Mouse (Mus musculus) stomach, postnatal 0 days (tissue): ENCODE results near the gene Npw. TPM values are rescaled to one million over a fixed set of nuclear protein-coding genes. Genes with fewer than 3 reads are reported as not detected.

ENCODE experiments used
- ATAC-seq: fragments of 200-750 bp; cut with Nextera tagmentation; 2 replicates; pipeline ENCODE4 v1.8.0; 2017; ENCODE audit not compliant: low FRiP score, low TSS enrichment
- DNase-seq: peaks from one replicate; pipeline ENCODE4 v3.0.0-alpha.2; 2016; ENCODE audit warnings: low spot score
- H3K27ac ChIP-seq: fragments of 300-500 bp; sonication (generic); replicated peaks from 2 replicates; pipeline ENCODE4 v1.5.1; 2014; ENCODE audit warnings: mild to moderate bottlenecking, control low read depth
- H3K27me3 ChIP-seq: fragments of 300-500 bp; sonication (generic); 2 replicates; pipeline ENCODE4 v1.6.1; 2014; ENCODE audit warnings: low read length; ENCODE audit not compliant: control insufficient read depth, insufficient read depth
- H3K36me3 ChIP-seq: fragments of 300-500 bp; sonication (generic); 2 replicates; pipeline ENCODE4 v1.6.1; 2014; ENCODE audit warnings: low read length, mixed read lengths; ENCODE audit not compliant: control insufficient read depth, insufficient read depth
- H3K4me1 ChIP-seq: fragments of 300-500 bp; sonication (generic); replicated peaks from 2 replicates; pipeline ENCODE4 v1.6.1; 2014; ENCODE audit warnings: antibody characterized with exemption; ENCODE audit not compliant: control insufficient read depth, insufficient read depth
- H3K4me2 ChIP-seq: fragments of 300-500 bp; sonication (generic); replicated peaks from 2 replicates; pipeline ENCODE4 v1.6.1; 2014; ENCODE audit warnings: low read depth, mild to moderate bottlenecking, control low read depth, moderate library complexity
- H3K4me3 ChIP-seq: fragments of 300-500 bp; sonication (generic); 2 replicates; pipeline ENCODE4 v1.5.1; 2014; ENCODE audit warnings: low read depth, low read length, control low read depth
- H3K9ac ChIP-seq: fragments of 300-500 bp; sonication (generic); 2 replicates; pipeline ENCODE4 v1.6.1; 2014; ENCODE audit warnings: mild to moderate bottlenecking, low read length, control low read depth, mixed read lengths
- H3K9me3 ChIP-seq: fragments of 300-500 bp; sonication (generic); 2 replicates; pipeline ENCODE4 v1.6.1; 2016; ENCODE audit warnings: low read length; ENCODE audit not compliant: control insufficient read depth
- CTCF ChIP-seq: IDR thresholded peaks from 2 replicates; pipeline ENCODE4 v1.5.1; 2016; ENCODE audit warnings: antibody characterized with exemption, low read depth, mild to moderate bottlenecking, moderate library complexity
- EP300 ChIP-seq: optimal IDR thresholded peaks from 2 replicates; pipeline ENCODE3; 2016; ENCODE audit warnings: antibody characterized with exemption
- WGBS: fragments of 180-500 bp; shearing (Covaris S2); extraction: QIAGEN DNeasy Blood & Tissue Kit; methylation state at CpG from one replicate; pipeline ENCODE4 v1.1.7; 2014; 5-methylcytosine and 5-hydroxymethylcytosine counted together
- polyA plus RNA-seq: library from polyadenylated mRNA; unstranded; fragments of >200 nt; fragmentation: Nextera tagmentation; extraction: Ambion mirVana; gene quantifications from 2 replicates; pipeline ENCODE4 v1.2.1, GENCODE M21; 2015

Gene Npw
- polyA plus RNA-seq, result 1.2 and 1.8 TPM in 2 replicates

DNA sequence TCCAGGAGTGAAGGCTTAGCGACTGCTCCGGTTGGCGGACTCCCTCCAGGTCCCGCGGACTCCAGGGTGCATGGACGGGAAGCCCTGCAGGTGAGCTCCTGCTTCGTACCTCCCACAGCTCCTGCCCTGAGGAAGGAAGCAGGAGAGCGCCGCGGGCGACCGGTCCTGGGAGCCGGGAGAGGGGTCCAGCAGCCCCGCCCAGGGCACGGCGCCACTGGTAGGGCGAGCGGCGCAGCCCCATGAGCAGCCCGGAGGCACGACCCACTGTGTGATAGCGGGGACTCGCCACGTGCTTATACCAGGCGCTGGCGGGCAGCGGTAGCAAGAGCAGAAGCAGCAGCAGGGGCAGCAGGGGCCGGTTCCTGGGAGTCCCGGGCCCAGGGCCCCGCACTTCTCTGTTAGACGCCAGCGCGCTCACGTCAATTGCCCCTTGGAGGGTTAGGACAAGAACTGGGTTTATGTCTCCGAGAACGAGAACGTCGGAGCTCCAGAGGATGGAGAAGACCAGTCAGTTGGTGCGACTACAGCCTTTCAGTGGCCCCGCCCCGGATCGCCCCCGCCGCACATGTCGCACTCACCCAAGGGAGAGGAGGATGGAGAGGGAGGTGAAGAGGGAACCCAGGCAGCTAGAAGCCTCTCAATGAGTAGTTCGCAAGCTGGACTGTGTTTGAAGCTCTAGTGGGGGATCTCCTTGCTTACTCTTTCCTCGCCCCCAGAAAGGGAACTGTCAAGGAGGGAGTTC lies at the start of gene Npw:
Gene Npw (minus strand): TSS at position 441 of the 742 bp plus-strand sequence.
- no peaks in the 10 kb centered on the region; the same call in 1 of the 2 replicates for H3K27me3 ChIP-seq
- H3K9ac ChIP-seq, result peak within 1 kb of the TSS; percentile 59
- H3K4me3 ChIP-seq, result peak within 1 kb of the TSS; percentile 36
- no peak for TF ChIP-seq EP300
- no peak for TF ChIP-seq CTCF
- DNase-seq (peak; percentile 66), ATAC-seq (peak; percentile 41)
- WGBS, result 1% methylated on average over 44 of the region's 47 CpGs
- no peaks in the 10 kb centered on the region for H3K36me3 ChIP-seq
- no peak within 1 kb of the TSS for H3K27ac ChIP-seq
- H3K9me3 ChIP-seq, result no peaks in the 10 kb centered on the region
- peaks cover 6% of the 10 kb centered on the region; the same call in 1 of the 2 replicates for H3K4me1 ChIP-seq
- peak within 1 kb of the TSS; percentile 69 for H3K4me2 ChIP-seq

DNA sequence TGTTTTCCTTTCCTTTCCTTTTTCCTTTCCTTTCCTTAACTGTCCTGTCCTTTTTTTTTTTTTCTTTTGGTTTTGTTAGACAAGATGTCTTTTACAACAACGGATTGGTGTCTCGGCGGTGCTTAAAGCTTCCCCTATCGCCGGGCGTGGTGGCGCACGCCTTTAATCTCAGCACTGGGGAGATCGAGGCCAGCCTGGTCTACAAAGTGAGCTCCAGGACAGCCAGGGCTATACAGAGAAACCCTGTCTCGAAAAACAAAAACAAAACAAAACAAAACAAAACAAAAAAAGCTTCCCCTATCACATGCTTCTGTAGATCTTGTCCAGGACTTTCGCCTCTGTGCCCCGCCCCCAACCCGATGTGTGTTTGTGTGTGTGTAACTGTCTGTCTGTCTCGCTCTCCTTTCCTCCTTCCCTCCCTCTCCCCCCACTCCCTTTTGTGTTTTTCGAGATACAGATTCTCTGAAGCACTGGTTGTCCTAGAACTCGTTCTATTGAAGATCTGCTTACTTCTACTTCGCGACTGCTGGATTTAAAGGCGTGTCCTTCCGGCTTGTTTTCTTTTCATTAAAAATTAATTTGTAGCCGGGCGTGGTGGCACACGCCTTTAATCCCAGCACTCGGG lies 49.7 kb upstream of the Npw start:
- TF ChIP-seq CTCF (no peak), EP300 (no peak)
- DNase-seq (no peak), ATAC-seq (no peak)
- Histone ChIP-seq H3K4me3 (peak overlapping the region; percentile 66), H3K27ac (peak overlapping the region; percentile 86), H3K9me3 (no peaks in the 10 kb centered on the region), H3K36me3 (peaks cover 12% of the 10 kb centered on the region), H3K9ac (peak overlapping the region; percentile 72), H3K4me1 (no peaks in the 10 kb centered on the region), H3K27me3 (no peaks in the 10 kb centered on the region), H3K4me2 (peak overlapping the region; percentile 77)
- 4% methylated on average over 24 of the region's 24 CpGs for WGBS

DNA sequence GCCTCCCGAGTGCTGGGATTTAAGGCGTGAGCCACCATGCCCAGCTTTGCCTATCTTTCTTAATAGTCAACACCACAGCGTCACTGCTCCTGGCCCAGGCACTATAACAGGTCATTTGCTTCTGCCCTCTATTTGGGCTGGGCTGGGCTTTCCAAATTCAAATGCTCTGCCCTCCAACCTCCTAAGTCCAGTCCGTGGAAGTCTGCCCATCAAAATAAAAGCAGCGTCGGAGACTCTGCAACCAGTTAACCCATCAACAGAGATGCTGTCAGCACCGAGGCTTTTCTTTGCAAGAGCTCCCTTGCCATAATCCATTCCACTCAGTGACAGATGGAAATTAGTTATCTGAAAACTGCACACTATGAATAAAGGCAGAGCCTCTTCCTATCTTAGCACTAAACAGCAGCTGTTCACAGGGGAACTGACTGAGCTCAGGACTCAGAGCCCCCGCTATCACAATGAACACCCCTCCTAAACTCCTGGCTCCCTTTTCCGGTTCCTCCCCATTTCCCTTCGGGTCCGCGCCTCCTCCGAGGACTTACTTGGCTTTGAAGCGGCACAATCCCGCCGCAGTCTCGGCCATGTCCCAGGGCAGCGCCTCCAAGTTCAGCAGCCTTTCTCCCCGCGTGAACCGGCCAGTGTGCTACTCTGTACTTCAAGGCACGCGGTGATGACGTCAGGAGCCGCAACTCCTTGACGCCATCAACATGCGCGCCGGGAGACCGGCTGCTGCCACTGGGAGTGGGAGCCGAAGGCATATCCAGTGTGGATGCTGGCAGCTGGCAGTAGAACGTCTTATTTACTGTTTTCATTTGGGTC lies 48.9 kb upstream of the Npw start, which contains the start of gene Tbl3:
Gene Tbl3 (minus strand): TSS at position 679 of the 819 bp plus-strand sequence.
- ATAC-seq (peak; percentile 85), DNase-seq (peak; percentile 96)
- no peaks in the 10 kb centered on the region for H3K4me1 ChIP-seq
- H3K9ac ChIP-seq, result peak within 1 kb of the TSS; percentile 72
- peak within 1 kb of the TSS; percentile 77 for H3K4me2 ChIP-seq
- H3K27me3 ChIP-seq, result no peaks in the 10 kb centered on the region
- peaks cover 13% of the 10 kb centered on the region for H3K36me3 ChIP-seq
- TF ChIP-seq EP300 (no peak), CTCF (no peak)
- no peaks in the 10 kb centered on the region for H3K9me3 ChIP-seq
- H3K4me3 ChIP-seq, result peak within 1 kb of the TSS; percentile 66
- WGBS, result 2% methylated on average over 32 of the region's 32 CpGs
- peak within 1 kb of the TSS; percentile 86 for H3K27ac ChIP-seq

DNA sequence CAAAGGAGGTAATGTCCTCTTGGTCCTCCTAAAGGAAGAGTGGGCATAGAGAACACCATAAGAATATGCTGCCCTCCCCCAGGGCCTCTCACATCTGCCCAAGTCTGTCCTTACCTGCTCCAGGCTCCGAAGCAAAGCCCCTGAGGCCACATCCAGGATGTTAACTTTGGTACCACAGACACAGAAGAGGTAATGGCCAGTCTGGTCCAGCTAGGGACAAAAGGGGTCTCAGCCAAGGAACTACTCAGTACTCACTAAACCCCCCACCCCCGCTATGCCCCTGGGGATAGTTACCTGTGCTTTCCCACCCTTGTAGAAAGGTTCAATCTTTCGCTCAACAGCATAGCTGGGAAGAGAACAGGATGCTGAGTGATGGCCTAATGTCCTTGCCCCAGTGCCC lies 47.6 kb upstream of the Npw start:
- Histone ChIP-seq H3K4me2 (no peak overlapping the region), H3K36me3 (peaks cover 23% of the 10 kb centered on the region), H3K9ac (no peak overlapping the region), H3K4me1 (no peaks in the 10 kb centered on the region), H3K27ac (no peak overlapping the region), H3K4me3 (no peak overlapping the region), H3K9me3 (no peaks in the 10 kb centered on the region), H3K27me3 (no peaks in the 10 kb centered on the region)
- WGBS, result 96% methylated on average over 3 of the region's 3 CpGs
- TF ChIP-seq CTCF (no peak), EP300 (no peak)
- ATAC-seq, result no peak
- no peak for DNase-seq

DNA sequence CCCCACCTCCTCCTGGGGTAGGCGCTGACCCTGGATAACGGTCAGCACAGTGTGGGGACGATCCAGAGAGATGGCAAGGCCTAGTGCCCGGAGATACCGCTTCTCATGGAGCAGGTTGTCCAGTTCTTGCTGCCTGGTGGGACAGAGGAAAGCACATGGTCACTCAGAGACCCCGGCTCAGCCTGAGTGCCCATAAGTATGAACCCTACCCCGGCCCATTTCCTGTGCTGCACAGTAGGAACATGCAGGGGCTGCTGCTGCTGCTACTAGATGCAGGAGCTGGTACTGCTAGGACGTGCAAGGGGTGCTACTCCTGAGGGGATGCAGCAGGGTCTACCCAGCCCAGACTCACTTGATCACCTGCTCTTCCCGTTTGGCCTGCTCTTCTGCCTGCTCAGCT lies 43.0 kb upstream of the Npw start:
- Histone ChIP-seq H3K9me3 (no peaks in the 10 kb centered on the region), H3K36me3 (peaks cover 25% of the 10 kb centered on the region), H3K27me3 (no peaks in the 10 kb centered on the region), H3K4me2 (no peak overlapping the region), H3K4me3 (no peak overlapping the region), H3K4me1 (peaks cover 5% of the 10 kb centered on the region; the same call in 1 of the 2 replicates), H3K27ac (no peak overlapping the region), H3K9ac (no peak overlapping the region)
- WGBS, result 88% methylated on average over 9 of the region's 9 CpGs
- TF ChIP-seq CTCF (no peak), EP300 (no peak)
- DNase-seq (no peak), ATAC-seq (no peak)
